Mouse (Mus musculus): ENCODE measurements at regions not wholly inside any gene's neighbourhood (a gene's known extent, or its start where the extent isn't known, plus 50 kb on each side); places are given as distances from the start of the nearest gene placed in this dataset.
A peak's percentile ranks its signal among the peaks of the same experiment; 100 is the strongest.

DNA sequence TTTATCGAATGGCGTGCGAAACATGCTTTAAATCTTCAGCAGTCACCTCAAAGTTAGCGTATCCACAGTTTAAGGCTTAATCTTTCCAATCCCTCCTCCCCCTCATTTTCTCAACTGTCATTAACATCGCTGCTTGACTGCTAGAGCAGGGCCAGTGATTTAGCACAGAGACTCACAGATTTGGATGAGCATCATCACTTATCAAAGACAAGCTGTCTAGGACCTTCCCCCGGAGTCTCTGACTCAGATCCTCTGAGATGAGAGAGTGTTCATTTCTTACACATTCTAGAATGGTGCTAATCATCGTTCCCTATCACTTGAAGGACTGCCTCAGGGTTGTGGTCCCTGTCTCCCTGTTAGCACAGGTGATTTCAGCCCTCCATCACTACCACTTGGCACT lies 112.1 kb upstream of the Tmem132c start:
- Histone ChIP-seq H3K27ac (ENCODE audit: low read depth, low read length) (no peak overlapping the region), H3K4me2 (ENCODE audit: low read depth) (no peak overlapping the region), H3K27me3 (ENCODE audit: insufficient read depth, low read length) (no peaks in the 10 kb centered on the region), H3K36me3 (ENCODE audit: insufficient read depth) (no peaks in the 10 kb centered on the region), H3K9ac (no peak overlapping the region), H3K4me1 (ENCODE audit: insufficient read depth) (no peaks in the 10 kb centered on the region), H3K9me3 (ENCODE audit: low read length) (no peaks in the 10 kb centered on the region), H3K4me3 (ENCODE audit: low read depth, low read length) (no peak overlapping the region)
- DNase-seq (peak; percentile 15), ATAC-seq (no peak)
- no peak for TF ChIP-seq CTCF (IDR thresholded peaks at IDR 0.05; ENCODE audit: low read depth)
- WGBS, result 78% methylated on average over 7 of the region's 7 CpGs

DNA sequence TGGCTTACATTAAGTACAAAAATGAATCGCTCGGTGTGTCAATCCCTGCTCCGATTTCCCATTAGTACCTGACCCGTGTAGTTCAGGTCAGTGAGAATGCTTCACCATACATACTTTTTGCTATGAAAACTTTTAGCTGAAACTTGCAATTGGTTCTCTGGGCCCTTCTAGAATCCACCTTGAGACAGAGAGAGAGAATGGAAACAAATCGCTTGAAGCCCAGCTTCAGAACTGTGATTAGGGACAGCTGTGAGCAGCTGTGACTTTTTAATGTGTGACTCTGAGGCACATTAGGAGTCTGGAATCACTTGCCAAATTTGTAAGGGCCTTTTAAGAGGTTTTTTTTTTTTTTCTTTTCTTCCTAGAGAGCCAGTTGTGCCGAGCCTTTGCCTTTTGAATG lies 107.2 kb upstream of the Tmem132c start:
- no peaks in the 10 kb centered on the region for H3K36me3 ChIP-seq (ENCODE audit: insufficient read depth)
- TF ChIP-seq CTCF (IDR thresholded peaks at IDR 0.05; ENCODE audit: low read depth), result no peak
- ATAC-seq, result no peak
- no peak overlapping the region for H3K27ac ChIP-seq (ENCODE audit: low read depth, low read length)
- 73% methylated on average over 6 of the region's 6 CpGs for WGBS
- no peak overlapping the region for H3K4me3 ChIP-seq (ENCODE audit: low read depth, low read length)
- no peak overlapping the region for H3K9ac ChIP-seq
- DNase-seq, result no peak
- no peaks in the 10 kb centered on the region for H3K9me3 ChIP-seq (ENCODE audit: low read length)
- no peak overlapping the region for H3K4me2 ChIP-seq (ENCODE audit: low read depth)
- H3K27me3 ChIP-seq (ENCODE audit: insufficient read depth, low read length), result no peaks in the 10 kb centered on the region
- no peaks in the 10 kb centered on the region for H3K4me1 ChIP-seq (ENCODE audit: insufficient read depth)

DNA sequence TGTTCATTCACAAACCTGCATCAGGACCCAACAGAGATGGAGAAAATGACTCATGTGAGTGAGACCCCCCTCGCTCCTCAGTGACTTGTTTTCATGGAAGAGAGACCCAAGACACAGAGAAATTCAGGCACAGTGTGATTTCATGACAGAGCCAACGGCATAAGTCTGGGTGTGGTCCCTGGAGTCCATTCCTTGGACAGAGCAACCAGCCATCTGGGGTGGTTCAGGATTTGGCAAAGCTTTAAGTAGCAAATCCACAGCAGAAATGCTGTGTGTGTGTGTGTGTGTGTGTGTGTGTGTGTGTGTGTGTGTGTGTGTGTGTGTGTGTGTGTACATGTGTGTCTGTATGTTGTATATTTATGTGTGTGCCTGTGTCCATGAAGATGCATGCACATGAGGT lies 101.0 kb upstream of the Tmem132c start:
- no peak overlapping the region for H3K4me2 ChIP-seq (ENCODE audit: low read depth)
- ATAC-seq (no peak), DNase-seq (peak; percentile 35)
- H3K9ac ChIP-seq, result no peak overlapping the region
- 36% methylated on average over 2 of the region's 2 CpGs for WGBS
- no peak for TF ChIP-seq CTCF (IDR thresholded peaks at IDR 0.05; ENCODE audit: low read depth)
- no peaks in the 10 kb centered on the region for H3K9me3 ChIP-seq (ENCODE audit: low read length)
- no peak overlapping the region for H3K4me3 ChIP-seq (ENCODE audit: low read depth, low read length)
- H3K27me3 ChIP-seq (ENCODE audit: insufficient read depth, low read length), result no peaks in the 10 kb centered on the region
- H3K36me3 ChIP-seq (ENCODE audit: insufficient read depth), result no peaks in the 10 kb centered on the region
- H3K27ac ChIP-seq (ENCODE audit: low read depth, low read length), result no peak overlapping the region
- no peaks in the 10 kb centered on the region for H3K4me1 ChIP-seq (ENCODE audit: insufficient read depth)

DNA sequence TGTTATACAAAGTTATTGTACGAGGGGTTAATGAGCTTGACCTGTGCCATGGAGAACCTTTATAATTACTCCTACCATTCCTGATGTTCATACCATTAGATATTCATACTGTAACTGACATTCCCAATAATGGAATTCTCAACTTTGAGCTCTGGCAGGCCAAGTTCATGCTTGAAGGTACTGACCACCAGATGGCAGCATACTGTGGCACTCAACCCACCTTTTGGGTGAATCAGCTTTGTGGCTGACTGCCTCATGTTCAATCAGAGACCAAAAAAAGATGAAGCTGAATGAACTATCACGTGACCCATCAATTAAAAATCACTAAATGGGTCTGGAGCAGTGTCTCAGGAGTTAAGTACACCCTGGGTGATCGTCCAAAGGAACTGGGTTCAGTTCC lies 81.3 kb upstream of the Tmem132c start:
- Histone ChIP-seq H3K9ac (no peak overlapping the region), H3K27ac (ENCODE audit: low read depth, low read length) (no peak overlapping the region), H3K9me3 (ENCODE audit: low read length) (no peaks in the 10 kb centered on the region), H3K4me1 (ENCODE audit: insufficient read depth) (no peaks in the 10 kb centered on the region), H3K4me2 (ENCODE audit: low read depth) (no peak overlapping the region), H3K4me3 (ENCODE audit: low read depth, low read length) (no peak overlapping the region), H3K36me3 (ENCODE audit: insufficient read depth) (no peaks in the 10 kb centered on the region), H3K27me3 (ENCODE audit: insufficient read depth, low read length) (no peaks in the 10 kb centered on the region)
- ATAC-seq, result no peak
- 45% methylated on average over 3 of the region's 3 CpGs for WGBS
- TF ChIP-seq CTCF (IDR thresholded peaks at IDR 0.05; ENCODE audit: low read depth), result peak; percentile 59
- peak; percentile 15 for DNase-seq

DNA sequence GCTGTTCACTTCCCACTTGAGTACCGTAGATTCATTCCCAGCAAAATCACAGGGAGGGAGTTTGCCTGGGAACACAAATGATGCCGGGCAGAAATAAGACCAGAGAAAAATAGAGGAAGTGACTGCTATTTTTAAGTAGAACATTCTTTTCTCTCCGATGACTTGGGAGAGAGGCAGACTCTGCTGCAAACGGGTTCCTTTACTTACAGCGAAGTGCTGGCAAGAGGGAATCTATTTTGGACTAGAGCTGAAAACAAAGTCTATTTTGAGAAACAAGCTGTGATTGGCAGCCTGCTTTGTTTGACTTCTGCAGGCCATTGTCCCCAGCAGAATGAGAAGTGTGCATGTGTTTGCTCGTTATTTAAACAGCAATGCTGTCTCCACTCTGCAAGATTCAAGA lies 78.2 kb upstream of the Tmem132c start:
- DNase-seq, result peak; percentile 51
- Histone ChIP-seq H3K4me2 (ENCODE audit: low read depth) (no peak overlapping the region), H3K27ac (ENCODE audit: low read depth, low read length) (no peak overlapping the region), H3K9ac (no peak overlapping the region), H3K36me3 (ENCODE audit: insufficient read depth) (no peaks in the 10 kb centered on the region), H3K4me1 (ENCODE audit: insufficient read depth) (no peaks in the 10 kb centered on the region), H3K9me3 (ENCODE audit: low read length) (no peaks in the 10 kb centered on the region), H3K27me3 (ENCODE audit: insufficient read depth, low read length) (no peaks in the 10 kb centered on the region), H3K4me3 (ENCODE audit: low read depth, low read length) (no peak overlapping the region)
- WGBS, result 10% methylated on average over 6 of the region's 6 CpGs
- ATAC-seq, result no peak
- no peak for TF ChIP-seq CTCF (IDR thresholded peaks at IDR 0.05; ENCODE audit: low read depth)

DNA sequence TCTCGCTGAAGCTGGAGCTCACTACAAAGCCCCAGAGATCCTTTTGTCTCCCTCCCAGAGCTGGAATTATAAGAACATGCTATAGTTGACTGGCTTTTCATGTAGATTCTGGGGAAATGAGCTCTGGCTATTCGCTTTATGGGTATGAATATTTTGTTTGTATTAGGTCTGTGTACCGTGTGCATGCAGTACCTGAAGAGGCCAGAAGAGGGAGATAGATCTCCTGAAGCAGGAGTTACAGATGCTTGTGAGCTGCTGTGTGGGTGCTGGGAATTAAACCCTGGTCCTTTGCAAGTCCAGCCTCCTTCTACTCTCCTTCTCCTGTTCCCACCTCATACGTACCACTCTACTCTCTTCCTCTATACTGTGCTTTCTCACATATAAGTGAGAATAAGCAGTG lies 52.6 kb upstream of the Tmem132c start:
- H3K27me3 ChIP-seq (ENCODE audit: insufficient read depth, low read length), result no peaks in the 10 kb centered on the region
- H3K9ac ChIP-seq, result no peak overlapping the region
- H3K36me3 ChIP-seq (ENCODE audit: insufficient read depth), result no peaks in the 10 kb centered on the region
- no peak overlapping the region for H3K4me2 ChIP-seq (ENCODE audit: low read depth)
- H3K4me1 ChIP-seq (ENCODE audit: insufficient read depth), result no peaks in the 10 kb centered on the region
- DNase-seq (no peak), ATAC-seq (no peak)
- no peak overlapping the region for H3K4me3 ChIP-seq (ENCODE audit: low read depth, low read length)
- peak; percentile 34; the same call in 1 of the 2 replicates for TF ChIP-seq CTCF (IDR thresholded peaks at IDR 0.05; ENCODE audit: low read depth)
- H3K9me3 ChIP-seq (ENCODE audit: low read length), result no peaks in the 10 kb centered on the region
- H3K27ac ChIP-seq (ENCODE audit: low read depth, low read length), result no peak overlapping the region
- 98% methylated on average over 4 of the region's 4 CpGs for WGBS
